Mouse (Mus musculus): ENCODE results near the gene Gm10203. TPM values are rescaled to one million over a fixed set of nuclear protein-coding genes. Genes with fewer than 3 reads are reported as not detected.
"Not testable (repeated sequence)": the region's sequence is repeated elsewhere in the genome, so short reads cannot be mapped to it uniquely, and the experiment has no call there.

The Gm10203 gene
- polyA plus RNA-seq, 1 experiment from 2014 or later = not detected

- Histone ChIP-seq H3K4me3 (ENCODE audit: low read depth, low read length) (no peak overlapping the region), H3K4me2 (ENCODE audit: low read depth, low read length) (no peak overlapping the region), H3K9me3 (replicated peaks; ENCODE audit: control insufficient read depth, low read length) (no peaks in the 10 kb centered on the region), H3K36me3 (replicated peaks; ENCODE audit: control insufficient read depth, insufficient read depth, low read depth, low read length) (peaks cover 2% of the 10 kb centered on the region; the same call in 1 of the 2 replicates), H3K9ac (replicated peaks; ENCODE audit: low read length) (no peak overlapping the region), H3K27ac (replicated peaks; ENCODE audit: low read depth, low read length) (no peak overlapping the region), H3K27me3 (ENCODE audit: control insufficient read depth, insufficient read depth, low read length) (no peaks in the 10 kb centered on the region), H3K4me1 (ENCODE audit: control insufficient read depth, insufficient read depth, low read length) (no peaks in the 10 kb centered on the region)
- ATAC-seq (replicated peaks; ENCODE audit: insufficient number of reproducible peaks, low FRiP score, low TSS enrichment, low read depth) (no peak), DNase-seq (ENCODE audit: low spot score) (no peak)
- WGBS = 42% methylated on average over 6 of the region's 6 CpGs
These were observed 23.6 kb downstream of the Gm10203 start for GRCm38 (mm10) chr6:149153473-149154115.

GRCm38 (mm10) chr6:149154116-149155030 lies 24.4 kb downstream of the Gm10203 start:
- no peaks in the 10 kb centered on the region for H3K27me3 ChIP-seq (ENCODE audit: control insufficient read depth, insufficient read depth, low read length)
- no peak for DNase-seq (ENCODE audit: low spot score)
- no peak overlapping the region for H3K4me2 ChIP-seq (ENCODE audit: low read depth, low read length)
- 31% methylated on average over 8 of the region's 8 CpGs for WGBS
- H3K4me1 ChIP-seq (ENCODE audit: control insufficient read depth, insufficient read depth, low read length) = no peaks in the 10 kb centered on the region
- H3K4me3 ChIP-seq (ENCODE audit: low read depth, low read length) = no peak overlapping the region
- H3K36me3 ChIP-seq (replicated peaks; ENCODE audit: control insufficient read depth, insufficient read depth, low read depth, low read length) = peaks cover 2% of the 10 kb centered on the region; the same call in 1 of the 2 replicates
- no peaks in the 10 kb centered on the region for H3K9me3 ChIP-seq (replicated peaks; ENCODE audit: control insufficient read depth, low read length)
- no peak overlapping the region for H3K9ac ChIP-seq (replicated peaks; ENCODE audit: low read length)
- no peak overlapping the region for H3K27ac ChIP-seq (replicated peaks; ENCODE audit: low read depth, low read length)
- ATAC-seq (replicated peaks; ENCODE audit: insufficient number of reproducible peaks, low FRiP score, low TSS enrichment, low read depth) = no peak

- ATAC-seq (replicated peaks; ENCODE audit: insufficient number of reproducible peaks, low FRiP score, low TSS enrichment, low read depth) (no peak), DNase-seq (ENCODE audit: low spot score) (no peak)
- H3K27ac ChIP-seq (replicated peaks; ENCODE audit: low read depth, low read length) = no peak overlapping the region
These were observed 25.3 kb downstream of the Gm10203 start for GRCm38 (mm10) chr6:149155031-149155841.

GRCm38 (mm10) chr6:149167038-149167437 lies 37.1 kb downstream of the Gm10203 start:
- not testable (repeated sequence) for ATAC-seq (replicated peaks; ENCODE audit: insufficient number of reproducible peaks, low FRiP score, low TSS enrichment, low read depth); H3K4me1 ChIP-seq (ENCODE audit: control insufficient read depth, insufficient read depth, low read length); H3K36me3 ChIP-seq (replicated peaks; ENCODE audit: control insufficient read depth, insufficient read depth, low read depth, low read length); H3K9me3 ChIP-seq (replicated peaks; ENCODE audit: control insufficient read depth, low read length); H3K4me3 ChIP-seq (ENCODE audit: low read depth, low read length); H3K9ac ChIP-seq (replicated peaks; ENCODE audit: low read length); DNase-seq (ENCODE audit: low spot score); H3K4me2 ChIP-seq (ENCODE audit: low read depth, low read length); H3K27ac ChIP-seq (replicated peaks; ENCODE audit: low read depth, low read length); H3K27me3 ChIP-seq (ENCODE audit: control insufficient read depth, insufficient read depth, low read length)
- 75% methylated on average over 3 of the region's 4 CpGs for WGBS

More at GRCm38 (mm10) chr6:149155031-149155841, 25.3 kb downstream of the Gm10203 start:
- Histone ChIP-seq H3K27me3 (ENCODE audit: control insufficient read depth, insufficient read depth, low read length) (no peaks in the 10 kb centered on the region), H3K4me1 (ENCODE audit: control insufficient read depth, insufficient read depth, low read length) (no peaks in the 10 kb centered on the region), H3K9me3 (replicated peaks; ENCODE audit: control insufficient read depth, low read length) (no peaks in the 10 kb centered on the region), H3K4me2 (ENCODE audit: low read depth, low read length) (no peak overlapping the region), H3K9ac (replicated peaks; ENCODE audit: low read length) (no peak overlapping the region), H3K4me3 (ENCODE audit: low read depth, low read length) (no peak overlapping the region), H3K36me3 (replicated peaks; ENCODE audit: control insufficient read depth, insufficient read depth, low read depth, low read length) (peaks cover 2% of the 10 kb centered on the region; the same call in 1 of the 2 replicates)
- 64% methylated on average over 3 of the region's 3 CpGs for WGBS

- Histone ChIP-seq H3K4me1 (ENCODE audit: control insufficient read depth, insufficient read depth, low read length) (no peaks in the 10 kb centered on the region), H3K4me3 (ENCODE audit: low read depth, low read length) (no peak overlapping the region), H3K36me3 (replicated peaks; ENCODE audit: control insufficient read depth, insufficient read depth, low read depth, low read length) (no peaks in the 10 kb centered on the region; the same call in none of the 2 replicates), H3K9me3 (replicated peaks; ENCODE audit: control insufficient read depth, low read length) (no peaks in the 10 kb centered on the region), H3K4me2 (ENCODE audit: low read depth, low read length) (no peak overlapping the region), H3K27ac (replicated peaks; ENCODE audit: low read depth, low read length) (no peak overlapping the region), H3K27me3 (ENCODE audit: control insufficient read depth, insufficient read depth, low read length) (no peaks in the 10 kb centered on the region), H3K9ac (replicated peaks; ENCODE audit: low read length) (no peak overlapping the region)
- DNase-seq (ENCODE audit: low spot score) = no peak
- 93% methylated on average over 1 of the region's 1 CpGs for WGBS
- no peak for ATAC-seq (replicated peaks; ENCODE audit: insufficient number of reproducible peaks, low FRiP score, low TSS enrichment, low read depth)
These were observed 37.7 kb downstream of the Gm10203 start for GRCm38 (mm10) chr6:149167672-149168071.

- Histone ChIP-seq H3K27ac (replicated peaks; ENCODE audit: low read depth, low read length) (no peak overlapping the region), H3K9me3 (replicated peaks; ENCODE audit: control insufficient read depth, low read length) (no peaks in the 10 kb centered on the region), H3K9ac (replicated peaks; ENCODE audit: low read length) (no peak overlapping the region), H3K27me3 (ENCODE audit: control insufficient read depth, insufficient read depth, low read length) (no peaks in the 10 kb centered on the region), H3K4me2 (ENCODE audit: low read depth, low read length) (no peak overlapping the region), H3K4me1 (ENCODE audit: control insufficient read depth, insufficient read depth, low read length) (no peaks in the 10 kb centered on the region), H3K4me3 (ENCODE audit: low read depth, low read length) (no peak overlapping the region), H3K36me3 (replicated peaks; ENCODE audit: control insufficient read depth, insufficient read depth, low read depth, low read length) (no peaks in the 10 kb centered on the region; the same call in 1 of the 2 replicates)
- 97% methylated on average over 2 of the region's 2 CpGs for WGBS
- ATAC-seq (replicated peaks; ENCODE audit: insufficient number of reproducible peaks, low FRiP score, low TSS enrichment, low read depth) = no peak
- DNase-seq (ENCODE audit: low spot score) = no peak
These were observed 38.5 kb downstream of the Gm10203 start for GRCm38 (mm10) chr6:149168436-149168835.

- H3K4me2 ChIP-seq (ENCODE audit: low read depth, low read length); H3K27ac ChIP-seq (replicated peaks; ENCODE audit: low read depth, low read length): not testable (repeated sequence)
- 97% methylated on average over 4 of the region's 4 CpGs for WGBS
These were observed 40.0 kb downstream of the Gm10203 start for GRCm38 (mm10) chr6:149169965-149170364.

More at GRCm38 (mm10) chr6:149169965-149170364, 40.0 kb downstream of the Gm10203 start:
- not testable (repeated sequence) for DNase-seq (ENCODE audit: low spot score); ATAC-seq (replicated peaks; ENCODE audit: insufficient number of reproducible peaks, low FRiP score, low TSS enrichment, low read depth); H3K36me3 ChIP-seq (replicated peaks; ENCODE audit: control insufficient read depth, insufficient read depth, low read depth, low read length); H3K9ac ChIP-seq (replicated peaks; ENCODE audit: low read length); H3K27me3 ChIP-seq (ENCODE audit: control insufficient read depth, insufficient read depth, low read length); H3K9me3 ChIP-seq (replicated peaks; ENCODE audit: control insufficient read depth, low read length); H3K4me3 ChIP-seq (ENCODE audit: low read depth, low read length); H3K4me1 ChIP-seq (ENCODE audit: control insufficient read depth, insufficient read depth, low read length)

Measured in embryonic facial prominence, embryonic 11.5 days (tissue).